Mouse (Mus musculus): ENCODE measurements around the gene Bbs2. TPM values are rescaled to one million over a fixed set of nuclear protein-coding genes. Genes with fewer than 3 reads are reported as not detected.
"Not testable (repeated sequence)": the region's sequence is repeated elsewhere in the genome, so short reads cannot be mapped to it uniquely, and the experiment has no call there.

Gene Bbs2
- total RNA-seq, 2 experiments from 2014 or later: 6.8 to 8.7 TPM

GRCm38 (mm10) chr8:94104146-94104545 lies 5.4 kb upstream of the Bbs2 start:
- intact Hi-C loops (cut with DNase I): loop anchor here (5.0 kb wide), 1 partner anchor 93 kb away; no protein-coding TSS in a partner anchor
- DNase-seq: peak; percentile 12 to 46

- DNase-seq: peak in 1 of 2 experiments; percentile 9
- intact Hi-C loops (cut with DNase I): no loop called here
Observed at GRCm38 (mm10) chr8:94098996-94099395, 268 bp upstream of the Bbs2 start.

GRCm38 (mm10) chr8:94094281-94094680 lies 4.4 kb downstream of the Bbs2 start:
- intact Hi-C loops (cut with DNase I): no loop called here
- DNase-seq: no peak

- peak in 1 of 2 experiments; percentile 15 for DNase-seq
- intact Hi-C loops (cut with DNase I): no loop called here
Observed at GRCm38 (mm10) chr8:94092848-94093247, 5.9 kb downstream of the Bbs2 start.

- intact Hi-C loops (cut with DNase I): no loop called here
- DNase-seq: no peak
Observed at GRCm38 (mm10) chr8:94089715-94090114, 9.0 kb downstream of the Bbs2 start.

- DNase-seq: no peak
- intact Hi-C loops (cut with DNase I): no loop called here
Observed at GRCm38 (mm10) chr8:94087964-94088363, 10.8 kb downstream of the Bbs2 start.

GRCm38 (mm10) chr8:94076461-94077192 lies 22.1 kb downstream of the Bbs2 start:
- intact Hi-C loops (cut with DNase I): no loop called here

GRCm38 (mm10) chr8:94068793-94069192 lies 29.9 kb downstream of the Bbs2 start:
- DNase-seq: peak; percentile 10 to 11

More at GRCm38 (mm10) chr8:94076461-94077192, 22.1 kb downstream of the Bbs2 start:
- no peak for DNase-seq

GRCm38 (mm10) chr8:94066121-94066863 lies 32.4 kb downstream of the Bbs2 start:
- no peak for DNase-seq

More at GRCm38 (mm10) chr8:94068793-94069192, 29.9 kb downstream of the Bbs2 start:
- intact Hi-C loops (cut with DNase I): no loop called here

GRCm38 (mm10) chr8:94057157-94057854 lies 41.4 kb downstream of the Bbs2 start:
- intact Hi-C loops (cut with DNase I): loop anchor here (5.0 to 10.0 kb wide), 2 partner anchors 393 to 465 kb away; no protein-coding TSS in a partner anchor
- peak; percentile 60 to 77 for DNase-seq

More at GRCm38 (mm10) chr8:94066121-94066863, 32.4 kb downstream of the Bbs2 start:
- intact Hi-C loops (cut with DNase I): no loop called here

- DNase-seq: no peak
- intact Hi-C loops (cut with DNase I): loop anchor here (10.0 kb wide), 1 partner anchor 388 kb away; no protein-coding TSS in a partner anchor
Observed at GRCm38 (mm10) chr8:94052696-94053095, 46.0 kb downstream of the Bbs2 start.

GRCm38 (mm10) chr8:94047845-94048244 lies 50.9 kb downstream of the Bbs2 start:
- intact Hi-C loops (cut with DNase I): no loop called here
- peak in 1 of 2 experiments; percentile 11 for DNase-seq

- DNase-seq: peak in 1 of 2 experiments; percentile 18
- intact Hi-C loops (cut with DNase I): no loop called here
Observed at GRCm38 (mm10) chr8:94037806-94038205, 60.9 kb downstream of the Bbs2 start.

GRCm38 (mm10) chr8:94036944-94037524 lies 61.7 kb downstream of the Bbs2 start, which contains the start of the genes Nudt21 and Ogfod1:
Gene Nudt21, minus strand, starts transcription at chr8:94037031.
Gene Ogfod1, plus strand, starts transcription at chr8:94037198.
- DNase-seq: peak; percentile 97
- intact Hi-C loops (cut with DNase I): no loop called here

- DNase-seq: peak; percentile 70 to 73
- intact Hi-C loops (cut with DNase I): not testable (repeated sequence)
Observed at GRCm38 (mm10) chr8:94036541-94036940, 62.2 kb downstream of the Bbs2 start.

GRCm38 (mm10) chr8:94035200-94035599 lies 63.5 kb downstream of the Bbs2 start:
- DNase-seq: no peak
- intact Hi-C loops (cut with DNase I): loop anchor here (1.0 kb wide), 1 partner anchor 22 kb away; no protein-coding TSS in a partner anchor

GRCm38 (mm10) chr8:94033601-94034000 lies 65.1 kb downstream of the Bbs2 start:
- intact Hi-C loops (cut with DNase I): no loop called here
- no peak for DNase-seq

GRCm38 (mm10) chr8:94029701-94030100 lies 69.0 kb downstream of the Bbs2 start:
- intact Hi-C loops (cut with DNase I): no loop called here
- DNase-seq: no peak

GRCm38 (mm10) chr8:94023916-94024315 lies 74.8 kb downstream of the Bbs2 start:
- DNase-seq: no peak
- intact Hi-C loops (cut with DNase I): no loop called here

Data from heart, postnatal 10 days (tissue).